Mouse (Mus musculus): ENCODE data around the gene Rbm12. TPM values are rescaled to one million over a fixed set of nuclear protein-coding genes. Genes with fewer than 3 reads are reported as not detected.

Gene Rbm12
- polyA plus RNA-seq, 1 experiment, result 9.4 TPM

DNA sequence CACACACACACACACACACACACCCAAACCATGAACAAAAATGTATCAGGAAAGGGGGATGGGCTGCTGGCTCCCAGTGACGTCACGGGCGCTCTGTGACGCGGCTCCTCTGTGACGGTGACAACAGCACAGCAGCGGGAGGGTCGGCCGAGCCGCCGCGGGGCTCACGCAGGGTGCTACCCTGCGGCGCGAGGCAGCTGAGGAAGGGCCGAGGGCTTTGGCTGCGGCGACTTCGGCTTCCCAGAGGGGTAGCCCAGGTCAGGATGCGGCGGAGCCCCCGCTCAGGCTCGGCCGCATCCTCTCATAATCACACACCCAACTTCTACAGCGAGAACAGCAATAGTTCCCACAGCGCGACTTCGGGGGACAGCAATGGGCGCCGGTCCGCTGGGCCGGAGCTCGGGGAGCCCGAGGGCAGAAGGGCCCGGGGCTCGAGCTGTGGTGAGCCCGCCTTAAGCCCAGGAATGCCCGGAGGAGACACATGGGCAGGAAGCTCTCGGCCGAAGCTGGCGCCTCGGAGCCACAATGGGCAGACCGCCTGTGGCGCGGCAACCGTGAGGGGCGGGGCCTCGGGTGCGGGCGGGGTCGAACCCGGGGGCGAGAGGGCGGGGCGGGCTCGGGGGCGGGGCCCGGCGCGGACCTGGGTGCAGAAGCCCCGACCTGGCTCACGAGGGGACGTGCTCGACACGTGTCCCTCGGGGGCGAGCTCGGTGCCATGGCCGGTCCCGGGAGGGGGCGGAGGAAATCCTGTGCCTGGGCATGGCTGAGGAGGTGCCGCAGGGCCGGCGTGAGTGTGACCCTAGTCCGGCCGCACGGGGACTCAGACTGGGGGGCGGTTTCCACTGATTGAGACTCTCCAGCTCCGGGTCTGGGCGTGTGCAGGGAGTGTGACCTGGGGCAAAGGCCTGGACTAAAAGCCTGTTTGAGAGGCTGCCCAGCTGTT, 46.4 kb downstream of the Rbm12 start, which contains the start of gene Spag4:
Gene Spag4, plus strand, starts transcription at position 77 of the 943 bp plus-strand sequence.
- H3K27ac ChIP-seq (ENCODE audit: insufficient read depth, low read length), result peak within 1 kb of the TSS; percentile 31; the same call in 1 of the 2 replicates
- peak within 1 kb of the TSS; percentile 59 for H3K4me3 ChIP-seq (ENCODE audit: insufficient read depth, low read length)
- TF ChIP-seq POLR2A (IDR thresholded peaks at IDR 0.05; ENCODE audit: extremely low read depth, insufficient read depth, low read length) (no peak), CTCF (IDR thresholded peaks at IDR 0.05; ENCODE audit: extremely low read depth, insufficient read depth, low read length) (no peak)
- H3K4me1 ChIP-seq (ENCODE audit: control insufficient read depth, insufficient read depth, low read length), result no peaks in the 10 kb centered on the region

DNA sequence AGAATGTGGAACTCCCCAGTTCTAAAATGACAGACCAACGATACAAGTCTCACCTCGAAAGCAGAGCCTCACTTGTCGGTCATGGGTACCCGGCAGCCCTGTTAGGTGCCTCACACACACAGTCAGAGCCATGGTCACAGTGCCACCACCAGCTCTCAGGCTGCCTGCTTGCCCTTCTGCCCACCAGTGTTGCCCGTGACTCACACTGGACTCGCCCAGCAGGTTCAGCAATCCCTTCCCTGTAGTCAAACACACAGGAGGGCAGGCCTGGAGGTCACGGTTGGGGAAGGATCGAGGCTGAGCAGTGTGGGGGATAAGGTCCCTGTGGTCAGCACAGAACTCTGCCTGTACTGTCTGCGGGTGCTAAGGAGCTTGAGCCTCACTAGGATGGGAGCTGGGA, 59.0 kb downstream of the Rbm12 start, which contains the start of gene Fer1l4:
Gene Fer1l4, minus strand, starts transcription at position 132 of the 400 bp plus-strand sequence.
- no peak for TF ChIP-seq POLR2A (IDR thresholded peaks at IDR 0.05; ENCODE audit: extremely low read depth, insufficient read depth, low read length)
- no peak for TF ChIP-seq CTCF (IDR thresholded peaks at IDR 0.05; ENCODE audit: extremely low read depth, insufficient read depth, low read length)
- no peak within 1 kb of the TSS for H3K4me3 ChIP-seq (ENCODE audit: insufficient read depth, low read length)
- no peak within 1 kb of the TSS for H3K27ac ChIP-seq (ENCODE audit: insufficient read depth, low read length)
- no peaks in the 10 kb centered on the region for H3K4me1 ChIP-seq (ENCODE audit: control insufficient read depth, insufficient read depth, low read length)

DNA sequence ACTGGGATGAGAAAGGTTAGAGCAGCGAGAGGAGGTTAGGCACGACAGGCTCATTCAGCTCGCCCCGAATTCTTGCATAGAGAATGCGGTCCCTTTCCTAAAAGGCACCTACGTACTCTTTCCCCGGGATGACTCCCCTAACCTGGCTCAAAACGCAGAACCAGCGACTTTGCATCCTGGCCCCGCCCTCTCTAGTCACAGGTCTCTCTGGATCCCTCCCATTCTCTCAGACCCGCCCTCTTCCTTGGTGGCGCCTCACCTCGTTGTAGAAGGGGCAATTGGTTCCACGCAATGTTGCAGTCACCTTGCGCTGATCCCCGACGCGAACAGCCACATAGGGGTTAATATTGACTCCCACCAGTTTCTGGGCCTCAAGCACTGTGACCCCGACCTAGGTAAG, 63.8 kb downstream of the Rbm12 start:
- TF ChIP-seq POLR2A (IDR thresholded peaks at IDR 0.05; ENCODE audit: extremely low read depth, insufficient read depth, low read length), result no peak
- no peak for TF ChIP-seq CTCF (IDR thresholded peaks at IDR 0.05; ENCODE audit: extremely low read depth, insufficient read depth, low read length)
- H3K4me3 ChIP-seq (ENCODE audit: insufficient read depth, low read length), result no peak overlapping the region
- H3K4me1 ChIP-seq (ENCODE audit: control insufficient read depth, insufficient read depth, low read length), result no peaks in the 10 kb centered on the region

GRCm38 (mm10) chr2:156042903-156043302, 68.9 kb downstream of the Rbm12 start:
- H3K4me1 ChIP-seq (ENCODE audit: control insufficient read depth, insufficient read depth, low read length), result no peaks in the 10 kb centered on the region
- no peak overlapping the region for H3K27ac ChIP-seq (ENCODE audit: insufficient read depth, low read length)
- no peak for TF ChIP-seq POLR2A (IDR thresholded peaks at IDR 0.05; ENCODE audit: extremely low read depth, insufficient read depth, low read length)
- TF ChIP-seq CTCF (IDR thresholded peaks at IDR 0.05; ENCODE audit: extremely low read depth, insufficient read depth, low read length), result no peak
- H3K4me3 ChIP-seq (ENCODE audit: insufficient read depth, low read length), result no peak overlapping the region

More for the DNA sequence above, 63.8 kb downstream of the Rbm12 start:
- no peak overlapping the region for H3K27ac ChIP-seq (ENCODE audit: insufficient read depth, low read length)

Other genes with a start within 250 kb of the Rbm12 start
- gene Uqcc1, start 181.7 kb downstream of the Rbm12 start, polyA plus RNA-seq (2012; rRNA removed), result 54.9 and 60.4 TPM in 2 replicates
- gene Gm15557, start 171.2 kb downstream of the Rbm12 start, polyA plus RNA-seq (2012; rRNA removed), result not detected in 2 replicates
- 0.17 and 0.36 TPM in 2 replicates for gene Gdf5, start 166.6 kb downstream of the Rbm12 start, polyA plus RNA-seq (2012; rRNA removed)
- 15.9 and 16.8 TPM in 2 replicates for gene Cep250, start 155.5 kb downstream of the Rbm12 start, polyA plus RNA-seq (2012; rRNA removed)
- gene 6430550D23Rik, start 104.0 kb downstream of the Rbm12 start, polyA plus RNA-seq (2012; rRNA removed), result 3.5 and 4.1 TPM in 2 replicates
- 293 and 298 TPM in 2 replicates for gene Ergic3, start 103.9 kb downstream of the Rbm12 start, polyA plus RNA-seq (2012; rRNA removed)
- gene Fer1l4, start 59.0 kb downstream of the Rbm12 start, polyA plus RNA-seq (2012; rRNA removed), result 0.04 and 0.34 TPM in 2 replicates
- gene Spag4, start 46.8 kb downstream of the Rbm12 start, polyA plus RNA-seq (2012; rRNA removed), result 5.8 and 6.9 TPM in 2 replicates
- 46.7 and 46.8 TPM in 2 replicates for gene Cpne1, start within 50 bp of the Rbm12 start, polyA plus RNA-seq (2012; rRNA removed)
- gene Gm28036, start 15.1 kb upstream of the Rbm12 start, polyA plus RNA-seq (2012; rRNA removed), result 2.2 and 5.6 TPM in 2 replicates
- gene Romo1, start 32.1 kb upstream of the Rbm12 start, polyA plus RNA-seq (2012; rRNA removed), result 247 and 260 TPM in 2 replicates
- gene Nfs1, start 32.2 kb upstream of the Rbm12 start, polyA plus RNA-seq (2012; rRNA removed), result 54.9 and 55.9 TPM in 2 replicates
- 131 and 146 TPM in 2 replicates for gene Rbm39, start 68.3 kb upstream of the Rbm12 start, polyA plus RNA-seq (2012; rRNA removed)
- gene Phf20, start 84.5 kb upstream of the Rbm12 start, polyA plus RNA-seq (2012; rRNA removed), result 29.2 and 30.5 TPM in 2 replicates
- 6.0 and 8.9 TPM in 2 replicates for gene Cnbd2, start 200.3 kb upstream of the Rbm12 start, polyA plus RNA-seq (2012; rRNA removed)
- gene Scand1, start 200.7 kb upstream of the Rbm12 start, polyA plus RNA-seq (2012; rRNA removed), result 75.3 and 75.4 TPM in 2 replicates

Measured in cortical plate, adult 2 months (tissue).